Mouse (Mus musculus) kidney, embryonic 16.5 days (tissue): ENCODE measurements at regions not wholly inside any gene's neighbourhood (a gene's known extent, or its start where the extent isn't known, plus 50 kb on each side); places are given as distances from the start of the nearest gene placed in this dataset.

ENCODE experiments used
- ATAC-seq: fragments of 200-750 bp; cut with Nextera tagmentation; 2 replicates; pipeline ENCODE4 v1.8.0; 2017; ENCODE audit warnings: moderate TSS enrichment; ENCODE audit not compliant: low FRiP score, low TSS enrichment
- H3K27ac ChIP-seq: fragments of 300-500 bp; sonication (generic); 2 replicates; pipeline ENCODE4 v1.5.1; 2014; ENCODE audit warnings: low read length
- H3K27me3 ChIP-seq: fragments of 300-500 bp; sonication (generic); 2 replicates; pipeline ENCODE4 v1.6.1; 2014; ENCODE audit warnings: low read length, control low read depth, mixed read lengths; ENCODE audit not compliant: insufficient read depth
- H3K36me3 ChIP-seq: fragments of 300-500 bp; sonication (generic); 2 replicates; pipeline ENCODE4 v1.6.1; 2014; ENCODE audit warnings: low read length, control low read depth, mixed read lengths; ENCODE audit not compliant: insufficient read depth
- H3K4me1 ChIP-seq: fragments of 300-500 bp; sonication (generic); 2 replicates; pipeline ENCODE4 v1.6.1; 2014; ENCODE audit warnings: low read length, control low read depth, mixed read lengths; ENCODE audit not compliant: insufficient read depth
- H3K4me2 ChIP-seq: fragments of 300-500 bp; sonication (generic); replicated peaks from 2 replicates; pipeline ENCODE4 v1.6.1; 2014; ENCODE audit warnings: low read depth, low read length
- H3K4me3 ChIP-seq: fragments of 300-500 bp; sonication (generic); 2 replicates; pipeline ENCODE4 v1.5.1; 2014; ENCODE audit warnings: mild to moderate bottlenecking, low read length
- H3K9ac ChIP-seq: fragments of 300-500 bp; sonication (generic); replicated peaks from 2 replicates; pipeline ENCODE4 v1.6.1; 2014; ENCODE audit warnings: low read length
- H3K9me3 ChIP-seq: fragments of 300-500 bp; sonication (generic); 2 replicates; pipeline ENCODE4 v1.6.1; 2016; ENCODE audit warnings: low read length, control low read depth
- WGBS: fragments of 180-500 bp; shearing (Covaris S2); extraction: QIAGEN DNeasy Blood & Tissue Kit; methylation state at CpG from one replicate; pipeline ENCODE4 v1.1.7; 2014; 5-methylcytosine and 5-hydroxymethylcytosine counted together

DNA sequence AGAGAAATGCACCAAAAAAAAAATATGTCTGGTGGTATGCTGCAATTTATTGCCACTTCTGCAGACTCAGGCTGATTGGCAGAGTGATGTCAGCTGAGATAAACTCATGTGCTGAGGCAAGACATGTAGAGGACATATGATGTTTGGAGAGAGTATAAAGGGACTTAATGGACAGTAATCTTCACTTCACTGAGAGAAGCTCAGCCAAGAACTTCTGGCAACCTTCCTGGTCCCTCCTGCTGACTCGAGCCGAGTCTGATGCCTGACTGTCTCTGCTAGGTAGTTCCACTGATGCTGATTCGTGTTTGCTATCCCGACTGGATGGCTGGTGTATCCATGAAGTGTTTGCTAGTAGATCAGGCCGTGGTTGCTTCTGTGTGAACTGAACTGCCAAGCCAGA lies 354.7 kb upstream of the Meis1 start:
- Histone ChIP-seq H3K4me1 (no peaks in the 10 kb centered on the region), H3K27me3 (no peaks in the 10 kb centered on the region), H3K27ac (no peak overlapping the region), H3K4me2 (no peak overlapping the region), H3K4me3 (no peak overlapping the region), H3K9ac (no peak overlapping the region), H3K36me3 (no peaks in the 10 kb centered on the region), H3K9me3 (no peaks in the 10 kb centered on the region)
- 69% methylated on average over 5 of the region's 5 CpGs for WGBS
- no peak for ATAC-seq

DNA sequence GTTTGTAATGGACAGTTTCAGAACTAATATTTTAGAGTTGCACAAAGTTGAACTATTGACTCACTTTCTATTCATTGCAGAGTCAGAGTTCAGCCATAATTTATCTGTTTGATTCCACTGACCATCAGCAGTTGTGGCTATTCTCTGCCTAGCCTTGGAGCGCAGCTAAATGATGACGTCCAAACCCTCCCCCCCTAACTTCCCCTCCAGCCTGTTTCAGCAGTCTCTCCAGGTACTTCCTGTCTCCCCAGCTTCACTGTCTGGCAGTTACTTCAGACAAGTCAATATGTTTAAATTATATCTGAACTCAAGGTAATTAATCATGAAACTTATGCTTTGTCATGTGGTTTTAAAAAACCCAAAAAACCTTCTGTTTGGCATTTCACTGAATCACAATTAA lies 362.1 kb upstream of the Meis1 start:
- H3K4me3 ChIP-seq, result no peak overlapping the region

DNA sequence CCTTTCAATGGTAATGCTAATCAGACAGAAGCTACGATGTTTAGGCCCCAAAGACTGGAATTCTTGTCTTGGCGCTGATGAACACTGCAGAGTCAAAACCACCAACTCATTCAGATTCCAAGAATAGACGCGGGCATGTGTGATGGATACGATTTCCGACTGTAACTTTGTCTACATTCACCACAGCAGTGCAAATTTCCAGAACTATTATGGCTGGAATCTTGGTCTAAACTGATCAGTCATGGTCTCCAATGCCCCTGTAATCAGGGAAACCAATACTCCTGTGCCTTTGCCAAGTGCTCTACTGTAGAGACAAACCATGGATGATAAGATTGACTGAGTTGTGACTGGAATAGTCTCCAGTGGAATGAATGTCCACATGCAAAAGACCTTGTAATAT lies 370.4 kb upstream of the Meis1 start:
- H3K4me1 ChIP-seq, result no peaks in the 10 kb centered on the region
- H3K4me3 ChIP-seq, result no peak overlapping the region
- no peaks in the 10 kb centered on the region for H3K27me3 ChIP-seq
- H3K36me3 ChIP-seq, result no peaks in the 10 kb centered on the region
- H3K9ac ChIP-seq, result no peak overlapping the region
- 91% methylated on average over 6 of the region's 6 CpGs for WGBS
- no peaks in the 10 kb centered on the region for H3K9me3 ChIP-seq
- no peak overlapping the region for H3K4me2 ChIP-seq
- no peak overlapping the region for H3K27ac ChIP-seq
- no peak for ATAC-seq

More for the DNA sequence above, 362.1 kb upstream of the Meis1 start:
- Histone ChIP-seq H3K27ac (no peak overlapping the region), H3K4me1 (no peaks in the 10 kb centered on the region), H3K9me3 (no peaks in the 10 kb centered on the region), H3K27me3 (no peaks in the 10 kb centered on the region), H3K9ac (no peak overlapping the region), H3K4me2 (no peak overlapping the region), H3K36me3 (no peaks in the 10 kb centered on the region)
- no peak for ATAC-seq
- 35% methylated on average over 2 of the region's 2 CpGs for whole genome bisulfite sequencing

DNA sequence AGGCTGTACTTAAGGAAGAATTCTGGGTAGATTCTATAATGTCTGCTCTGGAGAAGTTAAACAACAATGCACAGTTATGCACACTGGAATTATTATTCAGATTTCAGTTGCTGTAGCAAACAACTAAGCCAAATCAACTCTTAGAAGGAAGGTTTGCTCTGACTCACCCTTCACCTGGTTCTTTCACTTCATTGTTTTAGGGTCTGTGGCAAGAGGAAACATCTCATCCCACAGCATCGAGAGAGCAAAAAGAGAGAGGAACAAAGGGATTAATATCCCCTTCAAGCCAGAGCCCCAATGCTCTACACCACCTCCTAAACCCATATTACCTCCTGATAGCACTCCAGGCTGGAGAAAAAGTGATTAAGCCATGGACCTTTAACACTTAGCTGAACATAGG lies 373.4 kb upstream of the Meis1 start:
- WGBS, result 86% methylated on average over 1 of the region's 1 CpGs
- H3K36me3 ChIP-seq, result no peaks in the 10 kb centered on the region
- no peak overlapping the region for H3K9ac ChIP-seq
- H3K4me1 ChIP-seq, result no peaks in the 10 kb centered on the region
- no peak for ATAC-seq
- no peaks in the 10 kb centered on the region for H3K27me3 ChIP-seq
- no peak overlapping the region for H3K4me3 ChIP-seq
- no peak overlapping the region for H3K27ac ChIP-seq
- H3K4me2 ChIP-seq, result no peak overlapping the region
- H3K9me3 ChIP-seq, result no peaks in the 10 kb centered on the region

DNA sequence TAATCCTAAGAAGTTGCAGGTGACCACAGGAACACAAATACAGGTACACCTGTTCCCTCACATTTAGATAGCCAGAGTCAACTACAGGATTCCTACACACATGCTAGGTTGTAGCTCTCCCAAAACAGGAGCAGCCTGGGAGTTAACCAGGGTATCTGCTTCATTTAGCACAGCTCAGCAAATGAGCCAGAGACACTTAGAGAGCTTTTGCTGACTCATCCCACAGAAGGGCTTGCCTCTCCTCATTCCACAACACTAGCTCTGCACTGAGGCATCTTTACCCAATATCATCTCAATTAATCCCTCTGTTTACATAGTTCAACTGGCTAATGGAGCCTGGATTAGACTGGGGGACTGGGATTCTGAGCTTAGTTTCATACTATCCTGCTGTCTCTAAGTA lies 375.6 kb upstream of the Meis1 start:
- Histone ChIP-seq H3K9ac (no peak overlapping the region), H3K4me1 (no peaks in the 10 kb centered on the region), H3K4me3 (no peak overlapping the region), H3K27ac (no peak overlapping the region), H3K36me3 (no peaks in the 10 kb centered on the region), H3K9me3 (no peaks in the 10 kb centered on the region), H3K27me3 (no peaks in the 10 kb centered on the region), H3K4me2 (no peak overlapping the region)
- no peak for ATAC-seq

DNA sequence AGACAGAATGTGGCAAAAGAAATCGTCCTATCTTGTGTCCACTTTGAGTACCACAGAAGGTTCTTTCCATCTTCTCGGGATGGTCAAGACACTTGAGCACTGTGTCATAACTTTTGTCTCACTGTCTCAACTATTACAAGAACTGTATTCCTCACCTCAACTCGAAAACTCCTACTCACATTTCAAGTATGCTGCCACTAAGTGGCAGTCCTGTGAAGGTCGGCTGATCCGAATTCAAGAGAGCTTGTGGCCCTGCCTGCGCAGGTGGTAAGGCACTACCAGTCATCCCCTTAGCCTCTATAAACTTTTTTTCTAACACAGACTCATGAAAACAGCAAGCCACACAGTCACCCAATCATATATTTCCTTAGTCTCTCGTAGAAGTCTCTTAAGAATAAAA lies 381.6 kb upstream of the Meis1 start:
- WGBS, result 80% methylated on average over 7 of the region's 7 CpGs
- H3K36me3 ChIP-seq, result no peaks in the 10 kb centered on the region
- no peak overlapping the region for H3K4me3 ChIP-seq
- H3K27ac ChIP-seq, result no peak overlapping the region
- no peaks in the 10 kb centered on the region for H3K27me3 ChIP-seq
- H3K9me3 ChIP-seq, result no peaks in the 10 kb centered on the region
- no peaks in the 10 kb centered on the region for H3K4me1 ChIP-seq
- H3K4me2 ChIP-seq, result no peak overlapping the region
- no peak overlapping the region for H3K9ac ChIP-seq
- no peak for ATAC-seq

DNA sequence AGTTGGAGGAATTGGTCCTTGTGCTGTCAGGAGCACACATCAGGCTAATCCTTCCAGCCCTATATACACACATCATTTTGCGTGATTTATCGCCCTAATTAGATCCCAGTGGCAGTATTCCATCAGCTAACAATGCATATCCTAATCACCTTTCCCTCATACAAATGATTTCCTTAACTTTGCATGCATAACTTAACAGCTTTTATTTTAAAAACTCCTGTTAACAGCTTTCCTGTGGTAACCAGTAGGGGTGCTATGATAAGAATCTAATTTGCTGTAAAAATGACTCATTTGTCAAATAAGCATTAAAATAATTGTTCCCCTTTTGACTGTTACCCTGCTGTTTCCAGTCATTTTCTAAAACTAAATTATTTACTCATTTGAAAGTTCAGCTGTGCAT lies 401.4 kb upstream of the Meis1 start:
- Histone ChIP-seq H3K9me3 (no peaks in the 10 kb centered on the region), H3K9ac (no peak overlapping the region), H3K4me2 (no peak overlapping the region), H3K27ac (no peak overlapping the region), H3K36me3 (no peaks in the 10 kb centered on the region), H3K4me1 (peaks cover 12% of the 10 kb centered on the region), H3K4me3 (no peak overlapping the region), H3K27me3 (no peaks in the 10 kb centered on the region)
- no peak for ATAC-seq
- 90% methylated on average over 2 of the region's 2 CpGs for WGBS

DNA sequence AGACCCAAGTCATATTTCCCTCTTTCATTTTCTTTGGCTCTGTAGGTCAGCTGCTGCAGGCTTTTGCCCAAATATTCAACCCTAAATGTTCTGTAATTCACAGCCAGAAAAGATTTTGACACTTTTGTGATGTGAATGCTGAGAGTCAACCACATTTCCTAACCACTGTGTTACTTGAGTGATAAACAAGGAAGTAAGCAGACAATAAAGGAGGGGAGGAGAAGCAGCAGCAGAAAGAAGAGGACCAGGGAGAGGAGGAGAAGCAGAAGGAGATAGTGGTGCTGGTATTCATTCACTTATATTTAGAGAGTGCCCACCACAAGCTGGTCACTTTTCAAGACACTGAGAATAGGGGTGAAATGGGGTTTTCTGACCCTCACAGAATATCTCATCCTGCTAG lies 404.5 kb upstream of the Meis1 start:
- Histone ChIP-seq H3K27ac (no peak overlapping the region), H3K36me3 (no peaks in the 10 kb centered on the region), H3K9ac (0 out of 2 replicates have a peak overlapping the region, but pooled peaks have one; percentile 1), H3K4me2 (peak overlapping the region; percentile 47), H3K4me1 (peaks cover 12% of the 10 kb centered on the region), H3K27me3 (no peaks in the 10 kb centered on the region), H3K9me3 (no peaks in the 10 kb centered on the region), H3K4me3 (no peak overlapping the region)
- ATAC-seq, result no peak

DNA sequence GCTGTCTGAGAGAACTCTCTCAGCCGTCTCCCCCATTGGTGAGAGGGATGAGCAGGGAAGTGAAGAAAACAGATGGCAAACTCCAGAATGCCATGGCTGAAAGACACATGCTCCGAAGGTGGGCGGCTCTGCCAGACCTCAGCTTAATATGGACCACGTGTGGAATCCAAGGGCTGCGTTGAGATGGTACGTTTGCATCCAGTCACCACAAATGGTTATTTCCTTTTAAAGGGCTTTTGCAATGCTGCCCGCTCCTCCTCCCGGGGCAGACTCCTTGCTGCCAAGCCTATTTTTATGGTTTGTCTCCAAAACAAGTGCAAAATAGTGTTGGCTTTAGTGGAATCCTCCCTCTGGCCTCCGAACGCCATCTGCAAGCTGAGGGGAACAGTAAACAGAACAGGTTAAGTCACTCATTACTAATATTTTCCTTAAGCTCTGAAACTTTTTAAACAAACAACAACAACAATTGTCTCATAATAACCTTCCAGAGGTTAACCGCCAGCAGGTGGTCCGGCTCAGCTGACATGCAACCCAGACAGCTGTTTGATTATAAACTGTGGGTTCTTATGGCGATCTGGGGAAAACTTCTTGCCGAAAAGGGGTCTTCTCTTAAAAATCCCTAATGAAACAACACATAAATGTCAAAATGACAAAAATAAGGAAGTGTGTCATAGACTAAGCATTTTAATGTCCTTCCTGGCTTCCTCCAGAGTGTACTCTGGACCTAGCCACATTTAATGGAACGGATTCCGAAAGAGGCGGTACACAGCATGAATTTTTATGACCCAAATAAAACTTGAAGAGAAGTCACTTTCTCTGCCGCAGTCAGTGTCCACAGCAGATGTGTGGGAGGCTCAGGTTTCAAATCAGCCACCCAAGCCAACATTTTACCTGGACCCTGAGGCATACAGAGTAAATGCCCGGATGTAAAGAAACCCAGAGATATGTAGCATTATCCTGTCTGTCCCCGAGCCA lies 405.3 kb upstream of the Meis1 start:
- WGBS, result 13% methylated on average over 20 of the region's 20 CpGs
- peak overlapping the region; percentile 19 for H3K4me3 ChIP-seq
- no peaks in the 10 kb centered on the region for H3K9me3 ChIP-seq
- H3K4me1 ChIP-seq, result peaks cover 12% of the 10 kb centered on the region
- H3K27me3 ChIP-seq, result no peaks in the 10 kb centered on the region
- no peaks in the 10 kb centered on the region for H3K36me3 ChIP-seq
- ATAC-seq, result peak; percentile 85
- peak overlapping the region; percentile 1; the same call in 1 of the 2 replicates for H3K9ac ChIP-seq
- H3K4me2 ChIP-seq, result peak overlapping the region; percentile 47
- peak overlapping the region; percentile 52 for H3K27ac ChIP-seq

DNA sequence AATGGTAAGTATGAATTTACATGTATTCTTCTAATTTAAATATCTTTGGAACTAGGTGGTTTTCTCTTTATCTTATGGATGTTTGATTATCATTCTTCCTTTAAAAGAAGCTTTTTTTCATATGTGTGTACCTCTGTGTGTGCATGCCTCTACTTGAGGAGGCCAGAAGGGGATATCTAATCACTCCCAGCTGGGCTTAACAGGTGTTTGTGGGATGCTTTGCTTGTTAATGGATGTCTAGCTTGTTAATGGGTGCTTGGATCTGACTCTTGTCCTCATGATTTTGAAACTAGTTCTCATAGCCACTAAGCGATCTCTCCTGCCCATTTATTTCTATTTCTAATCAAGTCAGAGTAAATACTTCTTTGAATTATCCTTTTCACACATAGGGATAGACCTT lies 408.8 kb upstream of the Meis1 start:
- H3K9me3 ChIP-seq, result no peaks in the 10 kb centered on the region
- 88% methylated on average over 1 of the region's 1 CpGs for WGBS
- no peaks in the 10 kb centered on the region for H3K36me3 ChIP-seq
- ATAC-seq, result no peak
- no peak overlapping the region for H3K4me2 ChIP-seq
- H3K27ac ChIP-seq, result no peak overlapping the region
- no peak overlapping the region for H3K9ac ChIP-seq
- H3K4me3 ChIP-seq, result no peak overlapping the region
- H3K4me1 ChIP-seq, result peaks cover 12% of the 10 kb centered on the region
- no peaks in the 10 kb centered on the region for H3K27me3 ChIP-seq
